Mouse (Mus musculus) hematopoietic stem cell, adult 5-6 weeks (primary cell): ENCODE measurements around the gene Tiam2. TPM values are rescaled to one million over a fixed set of nuclear protein-coding genes. Genes with fewer than 3 reads are reported as not detected.

Experiments used
- ATAC-seq, 2 experiments: fragments of 125-278 bp in 1 of 2; replicated peaks in 1 of 2; 2 replicates each; pipeline ENCODE4 v1.8.0; 2016 to 2017; ENCODE audit warnings: inconsistent platforms in 2 of 2, mild to moderate bottlenecking in 2 of 2, moderate number of reproducible peaks in 2 of 2, low read depth in 1 of 2, moderate TSS enrichment in 1 of 2; ENCODE audit not compliant: low FRiP score in 2 of 2, poor library complexity in 2 of 2, severe bottlenecking in 2 of 2, insufficient read depth in 1 of 2, low TSS enrichment in 1 of 2
- total RNA-seq: library from RNA; stranded (forward); fragments of 172-1452, 232-1000 nt; gene quantifications from 2 replicates; pipeline ENCODE4 v1.2.3, GENCODE M21; 2017

Gene Tiam2
- total RNA-seq, 1 experiment from 2014 or later = 3.3 TPM

- ATAC-seq = no peak
These were observed 93.8 kb downstream of the Tiam2 start for GRCm38 (mm10) chr17:3420148-3420547.

- ATAC-seq = no peak
These were observed 97.0 kb downstream of the Tiam2 start for GRCm38 (mm10) chr17:3423416-3423815.

DNA sequence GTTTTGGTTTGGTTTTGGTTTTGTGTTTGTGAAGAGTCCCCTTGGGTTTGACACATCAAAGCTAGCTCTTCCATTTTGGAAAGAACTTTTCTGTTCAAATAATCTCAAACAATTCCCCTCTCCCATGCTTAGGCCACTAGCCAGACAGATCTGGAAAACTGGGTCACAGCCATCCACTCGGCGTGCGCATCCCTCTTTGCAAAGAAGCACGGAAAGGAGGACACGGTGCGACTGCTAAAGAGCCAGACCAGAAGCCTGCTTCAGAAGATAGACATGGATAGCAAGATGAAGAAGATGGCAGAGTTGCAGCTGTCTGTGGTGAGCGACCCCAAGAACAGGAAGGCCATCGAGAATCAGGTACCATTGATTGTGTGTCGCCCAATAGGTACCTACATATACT, 102.3 kb downstream of the Tiam2 start:
- ATAC-seq = no peak

GRCm38 (mm10) chr17:3432590-3433498, 106.5 kb downstream of the Tiam2 start:
- ATAC-seq = no peak

DNA sequence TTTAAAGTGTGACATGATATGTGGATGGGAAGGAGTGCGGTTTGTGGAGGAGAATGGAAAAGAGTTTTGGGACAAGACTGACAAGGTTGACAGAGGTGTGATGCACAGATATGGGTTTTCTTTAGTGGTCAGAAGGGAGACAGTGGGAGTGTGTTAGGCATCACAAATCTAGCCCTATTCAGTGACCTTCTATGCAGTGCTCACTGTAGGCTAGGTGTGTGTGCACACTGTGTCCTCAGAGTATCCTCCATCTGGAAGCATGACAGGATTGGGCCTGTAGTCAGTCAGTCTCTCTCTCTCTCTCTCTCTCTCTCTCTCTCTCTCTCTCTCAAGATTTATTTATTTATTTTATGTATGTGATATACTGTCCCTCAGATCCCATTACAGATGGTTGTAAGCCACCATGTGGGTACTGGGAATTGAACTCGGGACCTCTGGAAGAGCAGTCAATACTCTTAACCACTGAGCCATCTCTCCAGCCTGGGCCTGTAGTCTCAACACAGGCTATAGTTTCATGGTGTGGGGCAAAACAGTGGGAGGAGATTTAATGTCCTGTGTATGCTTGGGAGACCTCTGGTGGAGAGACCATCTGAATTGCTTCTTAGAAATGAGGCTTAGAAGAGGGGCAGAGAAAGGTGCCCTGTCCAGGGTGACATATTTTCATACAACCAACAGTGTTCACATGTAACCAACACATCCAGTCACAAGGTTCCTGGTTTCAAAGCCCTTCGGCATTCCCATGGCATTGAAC, 107.3 kb downstream of the Tiam2 start:
- no peak for ATAC-seq

DNA sequence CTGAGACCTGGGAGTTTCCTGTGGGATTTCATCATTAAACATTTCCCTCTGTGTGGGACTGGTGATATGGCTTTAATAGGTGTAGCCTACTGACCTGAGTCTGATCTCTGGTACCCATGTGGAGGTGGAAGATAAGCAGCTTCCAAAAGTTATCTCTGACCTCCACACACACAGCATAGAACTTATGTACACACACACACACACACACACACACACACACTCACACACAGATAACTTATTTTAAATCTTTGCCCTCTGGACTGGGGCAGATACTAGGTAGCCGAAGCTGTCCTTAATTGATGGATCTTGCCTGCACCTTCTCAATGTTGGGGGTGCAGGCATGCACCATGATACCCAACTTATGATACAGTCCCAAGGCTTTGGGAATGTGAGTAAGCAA, 108.9 kb downstream of the Tiam2 start:
- ATAC-seq = no peak

DNA sequence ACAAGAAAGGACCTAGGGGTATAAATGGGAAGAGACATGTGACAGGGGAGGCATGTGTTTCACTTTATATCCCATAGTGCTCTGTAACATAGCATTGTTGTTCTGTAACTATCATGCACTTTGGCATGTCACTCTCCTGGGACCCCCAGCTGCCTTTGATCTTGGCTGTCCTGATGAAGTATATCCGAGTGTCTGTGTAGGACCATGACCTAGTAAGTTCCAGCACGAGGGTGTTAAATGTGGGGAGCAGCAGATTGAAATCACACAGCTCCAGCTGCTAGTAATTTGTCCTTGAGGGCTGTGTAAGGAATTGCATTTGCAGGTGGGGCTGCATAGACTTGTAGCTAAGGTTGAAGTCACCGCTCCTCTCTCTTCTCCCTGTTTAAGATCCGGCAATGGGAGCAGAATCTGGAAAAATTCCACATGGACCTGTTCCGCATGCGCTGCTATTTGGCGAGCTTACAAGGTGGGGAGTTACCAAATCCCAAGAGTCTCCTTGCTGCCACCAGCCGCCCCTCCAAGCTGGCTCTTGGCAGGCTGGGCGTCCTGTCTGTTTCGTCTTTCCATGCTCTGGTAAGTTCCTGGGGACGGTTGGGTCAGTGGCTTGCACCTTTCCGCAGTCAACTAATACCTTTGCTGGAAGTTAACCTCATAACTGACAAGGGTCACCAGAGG, 110.6 kb downstream of the Tiam2 start:
- no peak for ATAC-seq

GRCm38 (mm10) chr17:3442526-3443401, 116.4 kb downstream of the Tiam2 start:
- no peak for ATAC-seq

- ATAC-seq = peak; percentile 47 to 58
These were observed 120.0 kb downstream of the Tiam2 start for GRCm38 (mm10) chr17:3446191-3446950.

- peak; percentile 44 to 58; a peak in 3 of 4 replicates for ATAC-seq
These were observed 122.4 kb downstream of the Tiam2 start for GRCm38 (mm10) chr17:3448725-3449124.

DNA sequence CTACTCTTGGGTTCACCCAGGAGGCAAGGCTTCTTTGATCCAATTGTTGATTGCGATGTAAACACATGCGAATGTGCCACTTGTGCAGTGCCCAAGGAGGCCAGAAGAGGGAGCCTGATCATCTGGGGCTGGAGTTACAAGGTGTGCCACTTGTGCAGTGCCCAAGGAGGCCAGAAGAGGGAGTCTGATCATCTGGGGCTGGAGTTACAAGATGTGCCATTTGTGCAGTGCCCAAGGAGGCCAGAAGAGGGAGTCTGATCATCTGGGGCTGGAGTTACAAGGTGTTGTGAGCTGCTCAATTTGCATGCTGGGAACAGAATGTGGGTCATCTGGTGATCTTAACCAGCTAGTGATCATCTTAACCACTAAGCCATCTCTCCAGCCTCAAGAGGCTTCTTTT, 124.7 kb downstream of the Tiam2 start:
- ATAC-seq = peak; percentile 70 to 79

DNA sequence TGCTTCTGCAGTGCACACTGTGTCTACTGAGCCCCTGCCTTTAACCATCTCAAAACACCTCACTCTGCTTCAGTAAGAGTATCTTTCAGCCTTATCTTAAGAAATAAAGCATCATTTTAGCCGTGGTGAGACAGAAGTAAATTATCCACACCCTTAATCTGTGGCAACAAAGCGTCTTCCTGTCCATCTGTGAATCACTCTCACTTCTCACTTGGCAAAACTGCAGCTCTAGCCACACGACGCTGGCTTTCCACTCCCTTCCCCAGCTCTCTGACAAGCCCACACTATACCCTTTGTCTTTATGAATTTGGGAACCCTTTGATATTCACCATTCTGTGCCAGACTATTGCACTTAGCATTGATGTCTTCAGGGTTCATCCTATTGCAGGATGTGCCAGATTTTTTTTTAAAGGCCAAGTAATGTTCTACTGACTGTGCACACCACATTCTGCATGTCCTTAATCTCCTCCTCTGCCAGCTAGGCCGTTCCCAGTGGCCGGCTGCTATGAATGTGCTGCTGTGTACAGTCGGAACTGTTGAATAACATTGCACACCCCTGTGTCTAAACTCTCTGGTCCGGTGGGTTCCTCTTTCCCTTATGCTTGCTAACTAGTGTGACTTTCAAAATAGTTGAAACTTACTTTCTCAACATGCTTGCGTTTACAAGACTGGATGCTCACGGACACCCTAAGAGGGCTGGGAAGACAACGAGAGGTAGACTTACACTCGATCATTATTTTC, 126.4 kb downstream of the Tiam2 start:
- peak in 1 of 2 experiments; percentile 36; a peak in 1 of 4 replicates for ATAC-seq

DNA sequence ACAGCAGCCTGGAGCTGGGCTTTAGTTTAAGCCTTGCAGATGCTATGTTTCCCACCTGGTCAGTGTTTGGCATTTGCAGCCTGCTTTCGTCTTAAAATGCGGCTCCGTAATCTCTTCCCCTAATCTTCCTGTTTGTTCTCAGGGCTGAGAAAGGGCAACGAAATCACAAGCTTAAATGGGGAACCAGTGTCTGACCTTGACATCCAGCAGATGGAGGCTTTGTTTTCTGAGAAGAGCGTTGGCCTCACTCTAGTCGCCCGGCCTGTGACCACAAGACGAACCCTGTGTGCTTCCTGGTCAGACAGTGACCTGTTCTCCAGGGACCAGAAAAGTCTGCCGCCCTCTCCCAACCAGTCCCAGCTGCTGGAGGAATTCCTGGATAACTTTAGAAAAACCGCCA, 127.6 kb downstream of the Tiam2 start:
- ATAC-seq = peak; percentile 19 to 30; a peak in 1 of 4 replicates

GRCm38 (mm10) chr17:3454850-3455249, 128.5 kb downstream of the Tiam2 start:
- no peak for ATAC-seq

DNA sequence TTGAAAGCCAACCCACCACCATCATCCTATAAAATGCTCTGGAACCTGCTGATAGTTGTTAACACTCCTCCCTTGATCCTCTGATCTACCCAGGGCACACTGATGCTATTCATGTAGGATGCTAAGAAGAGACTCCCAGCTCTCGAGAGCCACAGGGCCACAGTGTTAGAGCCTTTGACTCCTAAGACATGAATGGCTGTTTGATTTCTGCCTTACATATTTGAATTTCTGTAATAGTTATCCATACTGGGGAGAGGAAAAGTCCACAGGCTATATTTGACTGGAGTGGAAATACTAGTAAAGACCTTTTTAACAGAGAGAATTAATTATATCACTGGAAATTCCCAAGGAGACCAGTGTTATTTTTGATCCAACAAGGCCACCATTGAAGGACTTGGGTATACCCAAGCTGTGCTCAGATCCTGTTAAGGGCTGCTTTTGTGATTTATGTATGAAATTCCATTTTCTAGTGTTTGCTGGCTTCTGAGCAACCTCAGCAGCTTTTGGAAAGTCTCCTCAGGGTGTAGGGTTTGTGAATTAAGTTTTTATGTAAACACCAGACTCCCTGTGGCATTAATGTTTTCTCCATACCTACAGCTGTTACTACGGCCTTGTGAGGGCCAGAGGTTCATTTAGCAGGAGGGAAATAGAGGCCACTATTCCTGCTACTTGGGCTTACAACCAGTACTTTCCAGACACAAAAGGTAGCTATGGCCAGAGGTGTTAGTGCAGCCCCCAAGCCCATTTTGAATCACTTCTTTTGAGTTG, 131.7 kb downstream of the Tiam2 start:
- ATAC-seq = no peak
